Mouse (Mus musculus) monocyte, adult 5-6 weeks (primary cell): Measurements from ENCODE around the gene Prrt4. TPM values are rescaled to one million over a fixed set of nuclear protein-coding genes. Genes with fewer than 3 reads are reported as not detected.
"Not testable (repeated sequence)": the region's sequence is repeated elsewhere in the genome, so short reads cannot be mapped to it uniquely, and the experiment has no call there.

ENCODE experiments used
- ATAC-seq: fragments of 153-309, 156-312 bp; replicated peaks from 2 replicates; pipeline ENCODE4 v1.8.0; 2017; ENCODE audit warnings: mild to moderate bottlenecking; ENCODE audit not compliant: low TSS enrichment, insufficient number of reproducible peaks, severe bottlenecking, poor library complexity, low FRiP score
- total RNA-seq: library from RNA; stranded (forward); fragments of 200-1000, 200-491, 200-594 nt; gene quantifications from 3 replicates; pipeline ENCODE4 v1.2.3, GENCODE M21; 2017

Gene Prrt4
- not detected in 3 replicates for total RNA-seq

- ATAC-seq = no peak
Measured at GRCm38 (mm10) chr6:29178888-29179658, at the start of gene Prrt4. Prrt4 (minus strand) TSS chr6:29179584.

- not testable (repeated sequence) for ATAC-seq
Measured at GRCm38 (mm10) chr6:29217717-29218116, 38.3 kb upstream of the Prrt4 start.

GRCm38 (mm10) chr6:29215881-29216501 is 36.6 kb upstream of the Prrt4 start, which contains the start of gene Impdh1:
Impdh1 (minus strand) TSS chr6:29216364.
- ATAC-seq = peak; percentile 37

GRCm38 (mm10) chr6:29215181-29215580 is 35.8 kb upstream of the Prrt4 start:
- no peak for ATAC-seq

GRCm38 (mm10) chr6:29214776-29215175 is 35.4 kb upstream of the Prrt4 start:
- ATAC-seq = no peak

GRCm38 (mm10) chr6:29214245-29214644 is 34.9 kb upstream of the Prrt4 start:
- ATAC-seq = no peak

- ATAC-seq = no peak
Measured at GRCm38 (mm10) chr6:29213436-29213835, 34.1 kb upstream of the Prrt4 start.

- ATAC-seq = peak; percentile 74
Measured at GRCm38 (mm10) chr6:29211806-29212492, 32.6 kb upstream of the Prrt4 start.

GRCm38 (mm10) chr6:29211146-29211545 is 31.8 kb upstream of the Prrt4 start:
- no peak for ATAC-seq

- no peak for ATAC-seq
Measured at GRCm38 (mm10) chr6:29210231-29210936, 31.0 kb upstream of the Prrt4 start.

- no peak for ATAC-seq
Measured at GRCm38 (mm10) chr6:29208178-29208577, 28.8 kb upstream of the Prrt4 start.

GRCm38 (mm10) chr6:29207017-29207416 is 27.6 kb upstream of the Prrt4 start:
- no peak for ATAC-seq

GRCm38 (mm10) chr6:29206006-29206405 is 26.6 kb upstream of the Prrt4 start:
- no peak for ATAC-seq

GRCm38 (mm10) chr6:29204932-29205614 is 25.7 kb upstream of the Prrt4 start:
- no peak; the same call in 1 of the 2 replicates for ATAC-seq

GRCm38 (mm10) chr6:29203861-29204585 is 24.6 kb upstream of the Prrt4 start:
- ATAC-seq = no peak

GRCm38 (mm10) chr6:29203096-29203495 is 23.7 kb upstream of the Prrt4 start:
- ATAC-seq = no peak

GRCm38 (mm10) chr6:29201988-29202387 is 22.6 kb upstream of the Prrt4 start:
- ATAC-seq = no peak

- ATAC-seq = no peak
Measured at GRCm38 (mm10) chr6:29201341-29201740, 22.0 kb upstream of the Prrt4 start.
